Mouse (Mus musculus) embryonic facial prominence, embryonic 11.5 days (tissue): ENCODE measurements around the gene Nppc. TPM values are rescaled to one million over a fixed set of nuclear protein-coding genes. Genes with fewer than 3 reads are reported as not detected.

Experiments
- ATAC-seq: fragments of 200-750 bp; cut with Nextera tagmentation; replicated peaks from 2 replicates; pipeline ENCODE4 v1.8.0; 2017; ENCODE audit warnings: low read depth; ENCODE audit not compliant: insufficient number of reproducible peaks, low FRiP score, low TSS enrichment
- DNase-seq: peaks from one replicate; pipeline ENCODE4 v3.0.0-alpha.2; 2015; ENCODE audit warnings: low spot score
- H3K27ac ChIP-seq: fragments of 300-500 bp; sonication (generic); replicated peaks from 2 replicates; pipeline ENCODE4 v1.5.1; 2014; ENCODE audit warnings: mild to moderate bottlenecking, low read depth, low read length, control low read depth
- H3K27me3 ChIP-seq: fragments of 300-500 bp; sonication (generic); 2 replicates; pipeline ENCODE4 v1.6.1; 2014; ENCODE audit warnings: mild to moderate bottlenecking, low read length, moderate library complexity, mixed read lengths; ENCODE audit not compliant: control insufficient read depth, insufficient read depth
- H3K36me3 ChIP-seq: fragments of 300-500 bp; sonication (generic); replicated peaks from 2 replicates; pipeline ENCODE4 v1.6.1; 2014; ENCODE audit warnings: low read depth, mild to moderate bottlenecking, low read length, moderate library complexity, mixed read lengths; ENCODE audit not compliant: control insufficient read depth, insufficient read depth
- H3K4me1 ChIP-seq: fragments of 300-500 bp; sonication (generic); 2 replicates; pipeline ENCODE4 v1.6.1; 2014; ENCODE audit warnings: low read length, mixed read lengths; ENCODE audit not compliant: control insufficient read depth, insufficient read depth
- H3K4me2 ChIP-seq: fragments of 300-500 bp; sonication (generic); 2 replicates; pipeline ENCODE4 v1.6.1; 2014; ENCODE audit warnings: low read depth, mild to moderate bottlenecking, control low read depth, low read length, moderate library complexity
- H3K4me3 ChIP-seq: fragments of 300-500 bp; sonication (generic); 2 replicates; pipeline ENCODE4 v1.5.1; 2014; ENCODE audit warnings: low read depth, low read length, control low read depth
- H3K9ac ChIP-seq: fragments of 300-500 bp; sonication (generic); replicated peaks from 2 replicates; pipeline ENCODE4 v1.6.1; 2014; ENCODE audit warnings: mild to moderate bottlenecking, control low read depth, low read length
- H3K9me3 ChIP-seq: fragments of 300-500 bp; sonication (generic); replicated peaks from 2 replicates; pipeline ENCODE4 v1.6.1; 2016; ENCODE audit warnings: mild to moderate bottlenecking, low read length, inconsistent platforms, mixed read lengths; ENCODE audit not compliant: control insufficient read depth
- WGBS: fragments of 180-500 bp; shearing (Covaris S2); extraction: QIAGEN DNeasy Blood & Tissue Kit; methylation state at CpG from one replicate; pipeline ENCODE4 v1.1.7; 2014; 5-methylcytosine and 5-hydroxymethylcytosine counted together
- polyA plus RNA-seq: library from polyadenylated mRNA; unstranded; fragments of >200 nt; fragmentation: Nextera tagmentation; extraction: Ambion mirVana; gene quantifications from 2 replicates; pipeline ENCODE4 v1.2.1, GENCODE M21; 2014

The Nppc gene
- 0.34 and 1.4 TPM in 2 replicates for polyA plus RNA-seq

DNA sequence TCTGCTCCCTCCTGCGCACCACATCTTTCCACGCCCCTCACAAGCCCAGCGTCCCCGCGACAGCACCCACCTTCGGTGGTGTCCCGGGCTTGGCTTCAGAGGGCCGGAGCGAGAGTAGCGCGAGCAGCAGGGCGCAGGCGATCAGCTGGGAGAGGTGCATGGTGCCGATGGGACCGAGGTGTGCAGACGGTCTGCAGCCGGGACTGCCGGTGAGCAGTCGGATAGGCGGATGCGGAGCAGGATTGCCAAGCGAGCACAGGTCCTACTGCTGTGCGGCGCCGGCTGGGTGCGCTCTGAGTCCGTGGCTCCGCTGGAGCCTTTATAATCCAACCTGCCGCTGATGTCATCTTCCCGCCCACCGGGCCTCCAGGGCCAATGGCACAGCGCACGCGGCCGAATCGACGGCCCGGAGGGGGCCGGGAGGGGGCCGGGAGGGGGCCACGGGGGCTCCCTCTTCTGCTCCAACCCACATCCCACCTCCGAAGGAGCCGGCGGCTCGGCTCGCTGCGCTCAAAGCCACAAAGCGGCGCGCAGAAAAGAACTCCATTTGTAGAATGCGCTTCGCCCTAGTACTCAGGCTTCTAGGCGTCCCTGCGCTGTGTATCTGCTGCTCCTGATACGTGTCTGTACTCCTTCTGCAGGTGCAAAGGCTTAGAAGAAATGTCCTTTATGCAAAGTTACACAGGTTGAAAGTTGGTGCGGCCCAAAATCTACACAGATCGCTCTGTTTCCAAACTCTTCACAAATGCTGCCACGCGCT lies at the start of gene Nppc:
Gene Nppc (minus strand): TSS at position 293 of the 760 bp plus-strand sequence.
- DNase-seq: peak; percentile 84
- peak within 1 kb of the TSS; percentile 43 for H3K9ac ChIP-seq
- H3K4me1 ChIP-seq: no peaks in the 10 kb centered on the region; the same call in 1 of the 2 replicates
- ATAC-seq: peak; percentile 86
- no peaks in the 10 kb centered on the region for H3K9me3 ChIP-seq
- peaks cover 17% of the 10 kb centered on the region for H3K27me3 ChIP-seq
- WGBS: 4% methylated on average over 56 of the region's 59 CpGs
- H3K27ac ChIP-seq: no peak within 1 kb of the TSS
- peak within 1 kb of the TSS; percentile 98 for H3K4me2 ChIP-seq
- no peaks in the 10 kb centered on the region for H3K36me3 ChIP-seq
- peak within 1 kb of the TSS; percentile 50 for H3K4me3 ChIP-seq

DNA sequence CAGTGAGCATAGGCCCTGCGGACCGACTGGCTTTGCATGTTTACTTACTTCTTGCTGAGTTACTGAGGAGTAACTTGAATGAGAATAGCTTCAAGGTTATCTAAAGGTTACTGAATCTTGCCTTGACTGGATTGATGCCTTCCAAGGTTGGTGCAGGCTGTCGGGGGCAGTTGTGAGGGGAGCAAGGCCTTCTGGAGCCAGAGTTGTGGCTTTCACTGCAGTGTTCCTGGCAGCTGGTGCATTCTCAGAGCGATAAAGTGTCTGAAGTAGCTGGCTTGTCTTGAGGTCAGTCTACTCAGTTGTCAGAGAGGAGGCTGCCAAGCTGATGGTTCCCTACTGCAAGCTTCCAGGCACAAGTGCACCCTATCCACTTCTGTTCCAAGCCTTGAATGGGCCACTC lies 49.0 kb upstream of the Nppc start:
- H3K9me3 ChIP-seq: no peaks in the 10 kb centered on the region
- H3K4me3 ChIP-seq: no peak overlapping the region
- H3K36me3 ChIP-seq: no peaks in the 10 kb centered on the region
- no peak overlapping the region for H3K27ac ChIP-seq
- no peaks in the 10 kb centered on the region for H3K27me3 ChIP-seq
- 87% methylated on average over 4 of the region's 4 CpGs for WGBS
- no peak overlapping the region for H3K9ac ChIP-seq
- H3K4me2 ChIP-seq: no peak overlapping the region
- ATAC-seq: no peak
- no peak for DNase-seq
- no peaks in the 10 kb centered on the region for H3K4me1 ChIP-seq

DNA sequence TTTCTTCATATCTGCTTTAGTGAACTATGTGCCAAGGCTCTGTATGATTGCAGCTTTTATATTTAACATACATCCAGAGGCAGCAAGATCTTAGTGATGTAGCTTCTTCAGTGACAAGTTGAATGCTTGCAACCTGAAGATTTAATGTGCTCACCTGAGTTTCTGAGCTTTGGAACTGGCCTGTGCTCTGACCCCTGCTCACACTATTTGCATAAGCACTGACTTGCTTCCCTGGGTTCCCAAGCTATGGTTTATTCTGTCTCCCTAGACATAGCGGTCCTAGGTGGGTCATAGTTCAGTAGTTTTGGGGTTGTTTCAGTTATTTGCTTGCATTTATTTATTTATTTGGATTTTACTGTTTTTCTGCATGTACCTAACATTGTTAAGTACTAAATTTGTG lies 47.8 kb upstream of the Nppc start:
- no peaks in the 10 kb centered on the region for H3K36me3 ChIP-seq
- H3K27ac ChIP-seq: no peak overlapping the region
- H3K9me3 ChIP-seq: no peaks in the 10 kb centered on the region
- ATAC-seq: no peak
- no peak for DNase-seq
- H3K4me1 ChIP-seq: no peaks in the 10 kb centered on the region
- no peak overlapping the region for H3K9ac ChIP-seq
- H3K4me3 ChIP-seq: no peak overlapping the region
- H3K27me3 ChIP-seq: no peaks in the 10 kb centered on the region
- WGBS: 95% methylated on average over 1 of the region's 1 CpGs
- no peak overlapping the region for H3K4me2 ChIP-seq

DNA sequence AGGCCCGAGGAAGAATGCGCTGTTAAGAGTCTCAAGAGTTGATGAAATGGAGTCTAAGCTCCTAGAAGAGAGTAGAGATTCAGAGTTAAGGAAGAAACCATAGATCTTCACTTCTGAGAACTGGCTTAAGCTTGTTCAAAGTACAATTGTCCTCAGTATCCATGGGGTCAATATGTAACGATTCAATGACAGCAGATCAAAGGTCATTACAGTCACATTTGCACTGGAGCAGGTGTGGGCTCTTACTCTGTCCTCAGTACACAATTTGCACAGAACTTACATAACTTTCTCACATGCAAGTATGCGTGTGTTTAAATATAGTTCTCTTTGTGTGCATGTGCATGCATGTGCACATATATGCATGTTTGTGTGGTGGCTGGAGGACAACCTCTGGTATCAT lies 42.7 kb upstream of the Nppc start:
- WGBS: 91% methylated on average over 4 of the region's 4 CpGs
- no peak for ATAC-seq
- DNase-seq: no peak
- Histone ChIP-seq H3K4me3 (no peak overlapping the region), H3K4me1 (no peaks in the 10 kb centered on the region), H3K27ac (no peak overlapping the region), H3K9ac (no peak overlapping the region), H3K4me2 (no peak overlapping the region), H3K36me3 (no peaks in the 10 kb centered on the region), H3K9me3 (no peaks in the 10 kb centered on the region), H3K27me3 (no peaks in the 10 kb centered on the region)

DNA sequence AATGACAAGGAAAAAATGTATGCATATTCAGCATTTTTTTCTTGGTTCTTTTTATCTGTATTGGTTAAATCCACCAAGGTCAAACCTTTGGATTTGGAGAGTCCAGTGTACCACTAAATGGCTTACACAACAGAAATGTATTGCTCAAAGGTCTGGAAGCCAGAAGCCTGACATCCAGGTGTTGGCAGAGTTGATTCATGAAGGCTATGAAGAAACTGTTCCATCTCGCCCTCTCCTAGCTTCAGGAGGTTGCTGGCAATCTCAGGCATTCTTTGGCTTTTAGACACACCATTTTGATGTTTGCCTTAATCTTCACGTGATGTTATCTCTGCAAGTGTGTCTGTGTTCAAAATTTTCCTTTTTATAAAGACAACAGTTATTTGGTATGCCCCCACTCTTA lies 41.7 kb upstream of the Nppc start:
- Histone ChIP-seq H3K36me3 (no peaks in the 10 kb centered on the region), H3K27me3 (no peaks in the 10 kb centered on the region), H3K9ac (no peak overlapping the region), H3K4me1 (no peaks in the 10 kb centered on the region), H3K4me2 (no peak overlapping the region), H3K4me3 (no peak overlapping the region), H3K9me3 (no peaks in the 10 kb centered on the region), H3K27ac (no peak overlapping the region)
- ATAC-seq (no peak), DNase-seq (no peak)
- WGBS: 90% methylated on average over 2 of the region's 2 CpGs

DNA sequence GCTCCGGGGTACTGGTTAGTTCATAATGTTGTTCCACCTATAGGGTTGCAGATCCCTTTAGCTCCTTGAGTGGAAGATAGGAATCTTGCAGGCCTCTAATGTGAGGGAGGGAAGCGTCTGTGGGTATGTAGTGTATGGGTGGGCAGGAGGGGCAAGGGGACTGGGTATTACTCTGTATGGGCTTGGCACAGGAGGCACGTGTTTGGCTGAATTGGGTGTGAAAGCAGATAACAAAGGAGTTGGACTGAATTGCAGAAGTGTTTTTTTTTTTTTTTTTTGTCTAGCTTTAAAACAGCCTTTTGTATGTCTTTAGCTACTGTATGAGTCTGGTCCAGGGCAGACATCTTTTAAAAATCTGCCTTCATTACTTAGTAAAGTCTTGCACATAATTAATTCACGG lies 39.2 kb upstream of the Nppc start:
- Histone ChIP-seq H3K36me3 (no peaks in the 10 kb centered on the region), H3K4me1 (no peaks in the 10 kb centered on the region), H3K27me3 (no peaks in the 10 kb centered on the region), H3K4me2 (no peak overlapping the region), H3K9ac (no peak overlapping the region), H3K4me3 (no peak overlapping the region), H3K27ac (no peak overlapping the region), H3K9me3 (no peaks in the 10 kb centered on the region)
- DNase-seq: no peak
- WGBS: 82% methylated on average over 4 of the region's 4 CpGs
- ATAC-seq: no peak

DNA sequence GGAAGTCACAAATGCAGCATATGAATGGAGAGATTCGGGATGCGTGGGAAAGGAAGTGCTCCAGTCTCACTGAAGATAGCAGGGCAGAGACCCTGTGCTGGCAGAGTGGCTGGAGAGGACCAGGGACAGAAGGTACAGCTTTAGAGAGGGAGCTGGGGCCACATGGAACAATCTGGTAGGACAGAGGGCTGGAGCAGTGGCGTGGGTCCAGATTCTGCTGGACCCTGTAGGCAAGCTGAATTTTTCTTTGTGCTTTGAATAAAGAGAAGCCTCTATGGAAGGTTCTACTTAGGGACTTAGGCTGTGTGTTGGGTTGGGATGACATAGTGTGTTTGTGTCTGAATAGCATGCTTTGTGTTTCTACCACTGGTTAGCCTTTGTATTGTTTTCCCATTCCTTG lies 35.1 kb upstream of the Nppc start:
- no peak overlapping the region for H3K27ac ChIP-seq
- WGBS: 89% methylated on average over 3 of the region's 3 CpGs
- no peaks in the 10 kb centered on the region for H3K4me1 ChIP-seq
- no peak overlapping the region for H3K4me3 ChIP-seq
- no peaks in the 10 kb centered on the region for H3K36me3 ChIP-seq
- H3K9ac ChIP-seq: no peak overlapping the region
- no peak overlapping the region for H3K4me2 ChIP-seq
- H3K9me3 ChIP-seq: no peaks in the 10 kb centered on the region
- H3K27me3 ChIP-seq: no peaks in the 10 kb centered on the region
- no peak for DNase-seq
- no peak for ATAC-seq

DNA sequence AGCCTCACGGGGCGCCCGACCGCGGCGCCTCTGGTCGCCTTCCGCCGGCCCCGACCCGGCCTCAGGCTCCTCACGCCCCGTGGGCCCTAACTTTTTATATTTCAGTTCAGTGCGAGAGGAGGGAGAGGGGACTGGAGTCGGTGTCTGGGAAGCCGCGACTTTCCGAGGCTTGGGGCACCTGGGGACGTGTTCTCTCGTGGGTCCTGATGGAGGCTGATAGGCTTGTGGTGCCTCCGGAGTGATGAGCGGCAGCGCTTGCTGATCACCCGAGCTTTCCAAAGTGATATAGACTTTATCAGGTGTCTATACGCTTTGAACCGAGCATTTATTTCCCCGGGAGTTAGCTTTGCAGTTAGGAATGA lies 33.6 kb upstream of the Nppc start:
- DNase-seq (no peak), ATAC-seq (no peak; the same call in 1 of the 2 replicates)
- H3K36me3 ChIP-seq: no peaks in the 10 kb centered on the region
- H3K4me3 ChIP-seq: peak overlapping the region; percentile 81
- H3K4me2 ChIP-seq: peak overlapping the region; percentile 50
- WGBS: 0% methylated on average over 26 of the region's 27 CpGs
- H3K27me3 ChIP-seq: no peaks in the 10 kb centered on the region
- peak overlapping the region; percentile 98 for H3K9ac ChIP-seq
- H3K9me3 ChIP-seq: no peaks in the 10 kb centered on the region
- no peaks in the 10 kb centered on the region for H3K4me1 ChIP-seq
- peak overlapping the region; percentile 75 for H3K27ac ChIP-seq
